Mouse (Mus musculus): ENCODE results near the gene Gm973. TPM values are rescaled to one million over a fixed set of nuclear protein-coding genes. Genes with fewer than 3 reads are reported as not detected.

Gene Gm973
- polyA plus RNA-seq, 1 experiment = 72.5 TPM

DNA sequence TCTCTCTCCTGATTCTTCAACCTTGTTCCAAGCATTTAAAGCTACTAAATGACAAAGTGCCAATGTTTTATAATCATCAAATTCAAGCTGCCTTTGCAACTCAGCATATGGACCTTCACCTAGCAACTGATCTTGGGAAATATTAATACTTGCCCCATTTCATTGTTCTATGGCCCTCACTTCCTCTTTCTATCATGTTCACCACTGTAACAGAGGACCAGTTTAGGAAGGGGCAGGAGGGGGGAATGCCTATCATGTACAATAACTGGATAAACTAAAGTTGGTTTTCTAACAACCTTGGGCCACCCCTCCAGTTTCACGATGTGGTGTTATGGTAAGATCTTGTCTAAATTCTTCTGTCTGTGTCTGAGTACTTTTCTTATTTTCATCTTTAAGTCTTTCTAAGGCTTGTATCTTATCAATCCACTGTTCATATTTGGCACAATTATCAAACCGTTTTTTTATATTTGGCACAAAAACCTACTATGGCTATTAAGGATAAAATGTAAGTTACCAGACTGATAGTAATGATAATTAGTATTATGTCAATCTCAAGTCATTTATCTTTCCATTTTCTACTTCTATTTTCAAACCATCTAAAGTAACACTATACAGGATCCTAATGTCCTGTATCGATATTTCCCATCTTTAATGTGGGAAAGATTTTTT, 137.3 kb downstream of the Gm973 start:
- H3K4me3 ChIP-seq (ENCODE audit: control insufficient read depth, low read depth, low read length) = no peak overlapping the region
- TF ChIP-seq POLR2A (IDR thresholded peaks at IDR 0.05; ENCODE audit: control insufficient read depth, low read depth, low read length) (no peak), CTCF (IDR thresholded peaks at IDR 0.05; ENCODE audit: control insufficient read depth, insufficient read depth, insufficient replicate concordance, low read depth, low read length) (no peak)
- no peaks in the 10 kb centered on the region for H3K4me1 ChIP-seq (ENCODE audit: control insufficient read depth, insufficient read depth, low read length)
- H3K27ac ChIP-seq (ENCODE audit: control insufficient read depth, insufficient read depth, low read depth, low read length) = no peak overlapping the region
- H3K36me3 ChIP-seq (ENCODE audit: control insufficient read depth, insufficient read depth, low read length) = no peaks in the 10 kb centered on the region
- H3K27me3 ChIP-seq (ENCODE audit: control insufficient read depth, insufficient read depth, low read length) = no peaks in the 10 kb centered on the region

DNA sequence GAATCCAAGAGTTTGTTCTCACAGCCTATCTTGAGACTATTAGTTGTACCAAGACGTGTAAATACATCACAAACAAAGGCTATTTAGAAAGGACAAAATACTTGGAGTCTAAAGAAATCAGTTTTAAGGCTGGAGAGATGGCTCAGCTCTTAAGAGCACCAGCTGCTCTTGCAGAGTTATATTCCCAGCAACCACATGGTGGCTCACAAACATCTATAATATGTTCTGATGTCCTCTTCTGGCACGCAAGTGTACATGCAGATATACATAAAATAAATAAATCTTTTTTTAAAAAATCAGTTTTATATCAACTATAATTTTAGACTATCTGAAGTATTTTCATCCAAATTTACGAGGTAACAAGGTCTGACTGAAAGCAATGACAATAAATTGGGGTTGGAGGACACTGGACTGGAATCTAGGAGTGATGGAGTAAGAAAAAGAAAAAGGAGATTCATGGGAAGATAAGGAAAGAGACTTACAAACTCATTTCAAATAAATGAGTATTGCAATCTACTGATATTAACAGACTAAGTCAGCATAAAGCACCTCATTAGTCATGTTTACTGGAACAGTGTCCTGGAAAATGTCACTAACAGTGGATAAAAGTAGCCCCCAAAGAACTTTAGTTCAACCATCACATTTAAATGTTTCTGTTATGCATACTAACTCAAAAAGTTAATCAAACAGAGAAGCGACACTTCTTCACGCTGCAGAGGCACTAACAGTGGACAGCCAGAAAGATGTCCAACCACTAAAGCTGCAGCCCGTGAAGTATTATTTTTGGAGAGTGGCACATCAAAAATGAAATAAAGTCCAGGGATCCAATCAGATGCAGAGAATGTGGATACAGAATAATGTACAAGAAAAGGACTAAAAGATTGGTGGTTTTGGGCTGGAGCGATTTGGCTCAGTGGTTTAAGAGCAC, 140.4 kb downstream of the Gm973 start:
- Histone ChIP-seq H3K27ac (ENCODE audit: control insufficient read depth, insufficient read depth, low read depth, low read length) (no peak overlapping the region), H3K27me3 (ENCODE audit: control insufficient read depth, insufficient read depth, low read length) (no peaks in the 10 kb centered on the region), H3K36me3 (ENCODE audit: control insufficient read depth, insufficient read depth, low read length) (no peaks in the 10 kb centered on the region), H3K4me3 (ENCODE audit: control insufficient read depth, low read depth, low read length) (no peak overlapping the region), H3K4me1 (ENCODE audit: control insufficient read depth, insufficient read depth, low read length) (no peaks in the 10 kb centered on the region)
- TF ChIP-seq CTCF (IDR thresholded peaks at IDR 0.05; ENCODE audit: control insufficient read depth, insufficient read depth, insufficient replicate concordance, low read depth, low read length) = no peak
- TF ChIP-seq POLR2A (IDR thresholded peaks at IDR 0.05; ENCODE audit: control insufficient read depth, low read depth, low read length) = no peak

DNA sequence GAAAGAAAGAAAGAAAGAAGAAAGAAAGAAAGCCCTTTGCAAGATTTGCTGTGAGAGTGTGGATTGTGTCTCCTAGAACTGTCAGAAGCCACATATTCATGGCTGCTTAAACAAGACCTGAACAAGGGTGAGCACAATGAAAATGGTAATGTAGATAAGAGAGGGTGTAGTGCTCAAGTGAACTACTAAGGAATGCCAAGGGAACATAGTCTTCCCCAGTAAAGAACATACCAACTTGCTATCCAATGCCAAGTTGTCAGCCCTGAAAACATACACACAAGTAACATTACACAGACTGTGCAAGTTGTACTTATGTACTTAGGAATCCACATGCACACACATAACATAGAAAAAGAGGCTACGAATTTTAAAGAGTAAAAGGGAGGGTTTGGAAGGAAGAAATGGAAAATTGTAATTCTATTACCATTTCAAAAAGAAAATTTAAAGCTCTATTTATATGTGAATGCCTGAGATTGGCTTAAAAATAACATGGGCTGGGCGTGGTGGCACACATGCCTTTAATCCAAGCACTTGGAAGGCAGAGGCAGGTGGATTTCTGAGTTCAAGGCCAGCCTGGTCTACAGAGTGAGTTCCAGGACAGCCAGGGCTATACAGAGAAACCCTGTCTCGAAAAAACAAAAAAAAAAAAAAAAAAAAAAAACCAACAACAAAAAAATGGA, 147.5 kb downstream of the Gm973 start:
- Histone ChIP-seq H3K4me3 (ENCODE audit: control insufficient read depth, low read depth, low read length) (no peak overlapping the region), H3K36me3 (ENCODE audit: control insufficient read depth, insufficient read depth, low read length) (no peaks in the 10 kb centered on the region), H3K4me1 (ENCODE audit: control insufficient read depth, insufficient read depth, low read length) (peaks cover 2% of the 10 kb centered on the region), H3K27ac (ENCODE audit: control insufficient read depth, insufficient read depth, low read depth, low read length) (no peak overlapping the region), H3K27me3 (ENCODE audit: control insufficient read depth, insufficient read depth, low read length) (no peaks in the 10 kb centered on the region)
- no peak for TF ChIP-seq POLR2A (IDR thresholded peaks at IDR 0.05; ENCODE audit: control insufficient read depth, low read depth, low read length)
- TF ChIP-seq CTCF (IDR thresholded peaks at IDR 0.05; ENCODE audit: control insufficient read depth, insufficient read depth, insufficient replicate concordance, low read depth, low read length) = no peak

DNA sequence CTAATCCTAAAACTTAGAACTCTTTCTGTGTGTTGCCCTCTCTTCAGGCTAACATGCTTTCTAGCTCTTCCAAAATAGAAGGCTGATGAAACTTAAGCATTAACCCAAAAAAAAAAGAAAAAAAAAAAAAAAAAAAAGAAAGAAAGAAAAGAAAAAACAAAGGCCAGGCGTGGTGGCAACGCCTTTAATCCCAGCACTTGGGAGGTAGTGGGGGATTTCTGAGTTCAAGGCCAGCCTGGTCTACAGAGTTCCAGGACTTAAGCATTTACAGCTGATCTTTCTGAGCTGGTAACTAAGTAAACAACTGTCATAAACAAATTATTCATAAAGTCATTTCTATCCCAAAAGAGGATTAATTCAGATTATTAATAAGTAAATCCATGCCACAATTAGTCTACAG, 152.8 kb downstream of the Gm973 start:
- no peak for TF ChIP-seq CTCF (IDR thresholded peaks at IDR 0.05; ENCODE audit: control insufficient read depth, insufficient read depth, insufficient replicate concordance, low read depth, low read length)
- no peak for TF ChIP-seq POLR2A (IDR thresholded peaks at IDR 0.05; ENCODE audit: control insufficient read depth, low read depth, low read length)
- H3K27me3 ChIP-seq (ENCODE audit: control insufficient read depth, insufficient read depth, low read length) = no peaks in the 10 kb centered on the region
- peaks cover 3% of the 10 kb centered on the region for H3K4me1 ChIP-seq (ENCODE audit: control insufficient read depth, insufficient read depth, low read length)
- peak overlapping the region; percentile 36; the same call in 1 of the 2 replicates for H3K4me3 ChIP-seq (ENCODE audit: control insufficient read depth, low read depth, low read length)
- no peaks in the 10 kb centered on the region for H3K36me3 ChIP-seq (ENCODE audit: control insufficient read depth, insufficient read depth, low read length)
- H3K27ac ChIP-seq (ENCODE audit: control insufficient read depth, insufficient read depth, low read depth, low read length) = no peak overlapping the region

DNA sequence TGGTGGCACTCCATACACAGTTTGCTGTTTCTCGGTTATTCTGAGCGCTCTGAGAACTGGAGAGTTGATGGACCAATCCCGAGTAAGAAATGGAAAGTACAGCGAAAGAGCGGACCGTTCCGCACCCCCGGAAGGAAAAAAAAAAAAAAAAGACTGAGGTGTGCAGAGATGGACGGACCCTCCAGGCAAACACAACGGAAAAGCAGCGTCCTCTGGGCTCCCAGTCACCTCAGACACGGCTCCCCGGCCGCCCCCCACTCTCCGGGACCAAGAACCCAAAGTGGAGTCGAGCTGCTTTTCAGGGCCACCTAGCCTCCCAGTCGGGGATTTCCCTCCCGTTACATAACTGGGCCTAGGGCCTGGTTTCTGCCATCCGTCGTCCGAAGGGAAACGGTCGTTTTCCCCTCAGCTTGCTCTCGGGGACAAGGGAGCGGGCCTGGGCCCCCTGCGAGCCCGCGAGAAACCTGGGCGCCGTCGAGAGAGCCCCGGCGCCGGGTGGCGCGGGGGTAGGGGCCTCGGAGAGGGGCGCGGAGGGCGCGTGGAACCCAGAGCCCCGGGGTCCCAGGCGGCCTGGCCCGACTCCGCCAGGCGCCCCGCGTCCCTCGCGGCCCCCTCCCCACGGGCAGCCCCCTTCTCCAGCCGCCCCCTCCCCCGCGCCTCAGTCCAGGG, 154.0 kb downstream of the Gm973 start:
- Histone ChIP-seq H3K4me1 (ENCODE audit: control insufficient read depth, insufficient read depth, low read length) (peaks cover 3% of the 10 kb centered on the region), H3K27me3 (ENCODE audit: control insufficient read depth, insufficient read depth, low read length) (no peaks in the 10 kb centered on the region), H3K4me3 (ENCODE audit: control insufficient read depth, low read depth, low read length) (peak overlapping the region; percentile 99), H3K27ac (ENCODE audit: control insufficient read depth, insufficient read depth, low read depth, low read length) (peak overlapping the region; percentile 96), H3K36me3 (ENCODE audit: control insufficient read depth, insufficient read depth, low read length) (no peaks in the 10 kb centered on the region)
- TF ChIP-seq CTCF (IDR thresholded peaks at IDR 0.05; ENCODE audit: control insufficient read depth, insufficient read depth, insufficient replicate concordance, low read depth, low read length) (no peak), POLR2A (IDR thresholded peaks at IDR 0.05; ENCODE audit: control insufficient read depth, low read depth, low read length) (no peak; the same call in 1 of the 2 replicates)

DNA sequence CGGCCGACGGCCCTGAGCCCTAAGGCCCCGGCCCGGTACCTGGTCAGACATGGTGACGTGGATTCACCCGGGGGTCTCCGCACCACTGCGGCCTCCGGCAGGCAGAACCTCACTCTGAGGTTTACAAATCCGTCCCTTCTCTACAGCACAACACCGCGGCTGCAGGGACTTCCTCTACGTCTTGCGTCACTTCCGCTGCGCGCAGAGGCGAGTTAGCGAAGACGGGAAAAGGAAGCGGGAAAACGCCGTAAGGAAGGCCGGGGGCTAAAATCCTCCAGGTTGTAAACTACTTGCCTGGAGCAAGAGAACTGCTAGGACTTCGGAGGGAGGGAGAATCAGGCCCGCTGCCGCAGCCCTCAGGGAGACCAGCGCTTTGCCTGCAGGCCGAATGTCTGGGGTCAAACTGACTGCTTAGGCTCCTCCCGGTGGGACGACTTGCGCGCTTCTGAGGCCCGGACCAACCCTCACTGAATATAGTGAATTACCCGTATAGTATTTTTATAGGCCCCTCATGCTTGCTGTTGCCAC, 154.6 kb downstream of the Gm973 start, which contains the start of gene Sumo1:
TSS of gene Sumo1 (minus strand) at position 194 of the 528 bp plus-strand sequence.
- H3K4me3 ChIP-seq (ENCODE audit: control insufficient read depth, low read depth, low read length) = peak within 1 kb of the TSS; percentile 99
- no peaks in the 10 kb centered on the region for H3K27me3 ChIP-seq (ENCODE audit: control insufficient read depth, insufficient read depth, low read length)
- TF ChIP-seq POLR2A (IDR thresholded peaks at IDR 0.05; ENCODE audit: control insufficient read depth, low read depth, low read length) (peak; percentile 96), CTCF (IDR thresholded peaks at IDR 0.05; ENCODE audit: control insufficient read depth, insufficient read depth, insufficient replicate concordance, low read depth, low read length) (no peak)
- H3K36me3 ChIP-seq (ENCODE audit: control insufficient read depth, insufficient read depth, low read length) = no peaks in the 10 kb centered on the region
- H3K4me1 ChIP-seq (ENCODE audit: control insufficient read depth, insufficient read depth, low read length) = peaks cover 3% of the 10 kb centered on the region
- H3K27ac ChIP-seq (ENCODE audit: control insufficient read depth, insufficient read depth, low read depth, low read length) = peak within 1 kb of the TSS; percentile 96
